Mouse (Mus musculus): ENCODE results near the gene Gm11639. TPM values are rescaled to one million over a fixed set of nuclear protein-coding genes. Genes with fewer than 3 reads are reported as not detected.
"Not testable (repeated sequence)": the region's sequence is repeated elsewhere in the genome, so short reads cannot be mapped to it uniquely, and the experiment has no call there.

Gene Gm11639
- total RNA-seq, 2 experiments from 2014 or later: 0.03 TPM; not detected in 1

- no peak for DNase-seq
These were observed 432.3 kb downstream of the Gm11639 start for GRCm38 (mm10) chr11:105117814-105118213.

- DNase-seq: no peak
These were observed 435.1 kb downstream of the Gm11639 start for GRCm38 (mm10) chr11:105120551-105121061.

DNA sequence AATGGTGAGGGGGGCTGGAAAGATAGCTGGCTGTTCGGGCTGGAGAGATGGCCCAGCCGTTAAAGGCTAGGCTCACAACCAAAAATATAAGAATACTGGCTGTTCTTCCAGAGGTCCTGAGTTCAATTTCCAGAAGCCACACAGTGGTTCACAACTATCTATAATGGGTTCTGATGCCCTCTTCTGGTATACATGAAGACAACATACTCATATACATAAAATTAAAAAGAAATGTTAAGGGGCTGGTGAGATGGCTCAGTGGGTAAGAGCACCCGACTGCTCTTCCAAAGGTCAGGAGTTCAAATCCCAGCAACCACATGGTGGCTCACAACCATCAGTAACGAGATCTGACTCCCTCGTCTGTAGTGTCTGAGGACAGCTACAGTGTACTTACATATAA lies 436.3 kb downstream of the Gm11639 start:
- not testable (repeated sequence) for DNase-seq

GRCm38 (mm10) chr11:105123986-105124385 lies 438.5 kb downstream of the Gm11639 start:
- peak; percentile 26 for DNase-seq

- peak; percentile 74 for DNase-seq
These were observed 440.4 kb downstream of the Gm11639 start, which contains the start of gene Mettl2 for GRCm38 (mm10) chr11:105125735-105126519. Mettl2 (plus strand) TSS chr11:105126425.

DNA sequence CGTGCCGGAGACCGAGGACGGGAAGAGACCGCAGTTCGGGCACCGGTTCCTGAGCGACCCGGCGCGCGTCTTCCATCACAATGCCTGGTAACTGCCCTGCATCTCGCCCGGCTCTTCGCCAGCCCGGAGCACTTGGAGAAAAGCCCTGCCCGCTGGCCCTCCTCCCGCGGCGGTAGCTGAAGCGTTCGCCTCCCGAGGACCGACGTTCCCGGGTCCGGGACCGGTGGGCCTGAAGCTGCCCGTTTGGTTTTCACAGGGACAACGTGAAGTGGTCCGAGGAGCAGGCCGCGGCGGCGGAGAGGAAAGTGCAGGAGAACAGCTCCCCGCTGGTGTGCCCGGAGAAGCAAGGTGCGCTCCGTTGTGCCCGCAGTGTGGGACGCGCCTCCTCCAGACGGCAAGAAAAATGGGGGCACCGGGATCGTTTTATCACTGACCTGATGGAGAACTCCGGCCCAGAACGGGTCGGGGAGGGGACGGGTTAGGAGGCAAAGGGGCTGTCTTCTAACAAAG lies 441.1 kb downstream of the Gm11639 start:
- no peak for DNase-seq

GRCm38 (mm10) chr11:105135692-105136091 lies 450.2 kb downstream of the Gm11639 start:
- no peak for DNase-seq

DNA sequence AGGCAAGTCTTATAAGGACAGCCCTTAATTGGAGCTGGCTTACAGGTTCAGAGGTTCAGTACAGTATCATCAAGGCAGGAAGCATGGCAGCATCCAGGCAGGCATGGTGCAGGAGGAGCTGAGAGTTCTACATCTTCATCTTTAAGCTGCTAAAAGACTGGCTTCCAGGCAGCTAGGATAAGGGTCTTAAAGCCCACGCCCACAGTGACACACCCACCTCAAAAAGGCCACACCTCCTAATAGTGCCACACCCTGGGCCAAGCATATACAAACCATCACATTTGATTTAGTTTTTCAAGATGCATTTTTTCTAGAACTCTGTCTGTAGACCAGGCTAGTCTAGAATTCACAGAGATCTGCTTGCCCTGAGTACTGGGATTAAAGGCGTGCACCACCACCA lies 451.7 kb downstream of the Gm11639 start:
- not testable (repeated sequence) for DNase-seq

DNA sequence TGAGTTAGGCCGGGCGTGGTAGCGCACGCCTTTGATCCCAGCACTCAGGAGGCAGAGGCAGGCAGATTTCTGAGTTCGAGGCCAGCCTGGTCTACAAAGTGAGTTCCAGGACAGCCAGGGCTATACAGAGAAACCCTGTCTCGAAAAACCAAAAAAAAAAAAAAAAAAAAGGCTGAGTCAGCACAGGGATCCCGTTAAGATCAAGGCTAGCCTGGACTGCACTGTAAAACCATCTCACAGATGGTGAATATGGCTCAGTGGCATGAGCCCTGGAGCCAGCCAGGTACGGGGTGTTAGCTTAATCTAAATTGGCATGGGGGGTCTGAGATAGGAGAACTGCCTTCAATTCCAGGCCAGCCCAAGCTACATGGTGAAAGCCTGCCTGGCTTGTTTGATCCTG lies 455.0 kb downstream of the Gm11639 start:
- not testable (repeated sequence) for DNase-seq

DNA sequence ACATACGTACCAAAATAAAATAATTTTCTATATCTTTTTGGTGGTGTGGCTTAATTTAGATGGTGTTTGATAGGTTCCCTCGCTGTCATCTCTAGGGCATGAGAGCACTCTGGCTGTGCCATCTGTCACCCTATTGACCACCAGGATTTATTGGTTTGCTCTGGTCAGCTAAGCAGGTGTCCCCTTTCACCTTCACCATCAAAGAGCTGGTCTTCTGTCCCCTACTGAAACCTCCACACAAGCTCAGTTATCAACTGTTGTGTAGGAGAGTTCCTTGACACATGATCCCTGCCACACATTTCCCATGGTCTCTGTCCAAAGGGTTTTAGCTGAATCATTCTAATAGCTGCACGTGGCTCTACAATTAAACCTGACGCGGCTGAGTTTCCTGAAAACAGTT lies 455.6 kb downstream of the Gm11639 start:
- no peak for DNase-seq

DNA sequence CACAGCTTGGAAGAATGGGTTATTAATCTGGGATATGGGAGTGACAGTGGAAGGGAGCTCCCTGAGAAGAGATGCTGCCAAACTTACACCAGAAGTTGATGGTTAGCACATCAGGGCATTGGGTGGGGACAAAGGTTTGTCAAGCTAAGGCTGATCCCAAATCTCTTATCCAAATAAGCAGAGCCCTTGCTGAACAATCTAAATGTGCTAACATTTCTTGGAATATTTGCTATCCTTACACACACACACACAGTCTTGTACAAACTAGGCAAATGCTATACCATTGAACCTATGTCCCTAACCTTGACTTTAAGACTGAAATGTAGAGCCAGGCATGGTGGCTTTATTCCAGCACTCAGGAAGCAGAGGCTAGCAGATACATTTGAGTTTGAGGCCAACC lies 458.1 kb downstream of the Gm11639 start:
- DNase-seq: no peak

DNA sequence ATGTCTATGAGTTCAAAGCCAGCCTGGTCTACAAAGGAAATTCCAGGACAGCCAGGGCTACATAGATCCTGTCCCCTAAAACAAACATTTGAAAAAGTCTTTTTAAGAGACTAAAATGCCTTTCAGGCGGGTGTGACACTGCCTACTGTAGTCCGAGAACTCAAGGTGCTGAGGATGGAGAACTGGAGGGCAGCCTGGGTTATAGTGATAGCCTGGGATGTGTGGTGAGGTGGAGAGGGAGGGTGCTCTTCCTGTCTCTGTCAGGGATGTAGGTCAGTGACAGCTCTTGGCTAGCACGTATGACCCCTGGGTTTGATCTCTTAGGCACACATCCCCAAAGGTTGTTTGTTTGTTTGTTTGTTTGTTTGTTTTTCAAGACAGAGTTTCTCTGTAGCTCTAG lies 458.6 kb downstream of the Gm11639 start:
- no peak for DNase-seq

DNA sequence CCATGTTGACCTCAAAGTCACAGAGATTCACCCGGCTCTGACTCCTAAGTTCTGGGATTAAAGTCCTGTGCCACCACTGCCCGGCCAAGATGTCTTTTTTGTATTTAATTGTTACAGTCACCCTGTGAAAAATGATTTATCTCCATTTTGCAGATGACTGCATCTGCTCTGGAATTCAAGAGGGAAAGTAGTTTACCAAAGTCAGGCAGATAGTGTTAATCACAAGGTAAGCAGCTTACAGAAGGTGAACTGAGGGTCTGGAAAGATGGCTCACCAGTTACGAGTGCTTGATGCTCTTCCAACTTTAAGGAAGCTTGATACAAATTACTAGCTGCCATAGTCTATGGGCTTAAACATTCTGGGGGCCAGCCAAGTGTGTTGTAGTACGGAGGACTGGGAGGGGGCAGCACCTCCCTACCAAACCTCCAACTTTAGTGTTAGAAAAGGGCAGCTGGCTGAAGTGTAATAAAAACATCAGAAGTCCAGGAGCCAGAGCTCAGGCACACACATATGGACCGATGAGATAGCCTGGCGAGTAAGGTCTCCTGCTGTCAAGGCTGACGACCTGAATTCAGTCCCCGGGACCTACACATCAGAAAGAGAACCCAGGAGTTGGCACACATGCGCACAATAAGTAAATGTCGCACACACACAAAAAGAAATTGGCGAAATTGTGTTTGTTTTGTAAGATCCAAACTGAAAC lies 459.2 kb downstream of the Gm11639 start:
- no peak for DNase-seq

DNA sequence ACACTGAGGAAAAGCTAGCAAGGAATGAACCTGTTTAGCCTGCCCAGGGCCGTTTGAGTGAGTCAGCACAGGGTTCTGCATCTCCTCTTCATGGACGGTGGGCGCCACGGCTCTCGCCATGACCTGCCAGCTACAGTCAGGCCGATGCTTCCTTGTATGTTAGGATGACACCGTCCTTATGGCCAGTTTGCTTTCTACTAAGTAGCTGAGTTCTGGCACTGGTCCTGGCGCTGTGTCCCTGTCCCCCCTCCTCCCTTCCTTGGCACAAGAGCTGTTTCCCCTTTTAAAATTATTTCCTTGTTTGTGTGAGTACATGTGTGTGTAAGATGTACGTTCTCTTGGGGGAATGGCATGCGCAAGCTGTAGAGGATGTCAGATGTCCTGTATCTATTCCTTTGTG lies 459.7 kb downstream of the Gm11639 start:
- DNase-seq: no peak

DNA sequence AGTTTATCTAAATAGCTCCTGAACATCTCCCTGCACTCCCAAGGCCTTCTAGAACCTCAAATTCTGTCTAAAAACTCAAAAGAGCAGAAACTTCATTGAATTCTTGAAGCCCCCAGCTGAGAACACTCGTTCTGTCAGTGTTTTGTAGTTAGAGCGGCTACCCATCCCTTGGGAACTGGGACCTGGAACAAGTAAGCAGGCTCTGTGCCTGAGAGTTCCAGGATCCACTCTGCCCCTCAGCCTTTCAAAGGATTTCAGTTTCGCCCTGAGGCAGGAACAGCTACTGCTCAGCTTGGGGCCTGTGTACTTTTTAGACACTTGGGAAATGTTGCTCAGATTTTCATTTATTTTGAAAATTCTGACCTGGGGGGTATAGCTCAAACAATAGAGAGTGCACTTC lies 461.1 kb downstream of the Gm11639 start, which contains the start of gene Gm10842:
Gene Gm10842, plus strand, starts transcription at position 301 of the 400 bp plus-strand sequence.
- DNase-seq: no peak

DNA sequence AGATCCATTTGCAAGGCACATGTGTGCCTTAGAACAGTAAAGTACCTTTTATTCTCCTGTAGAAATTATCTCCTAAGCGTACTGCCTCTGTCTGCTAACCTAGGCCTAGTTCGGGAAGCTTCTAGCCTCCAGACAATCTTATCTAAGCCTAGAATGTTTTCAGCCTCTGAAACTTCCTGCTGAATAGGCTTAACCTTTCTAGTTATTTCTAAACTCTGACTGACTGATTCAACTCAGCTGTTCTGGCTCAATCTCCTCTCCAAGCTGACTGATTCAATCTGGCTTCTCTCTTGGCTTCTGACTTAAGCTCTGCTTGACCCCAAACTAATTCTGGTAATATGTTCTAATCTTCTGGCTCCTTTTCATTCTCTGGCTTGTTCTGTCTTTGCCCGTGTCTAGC lies 463.8 kb downstream of the Gm11639 start:
- DNase-seq: no peak

GRCm38 (mm10) chr11:105149766-105150165 lies 464.3 kb downstream of the Gm11639 start:
- DNase-seq: no peak

DNA sequence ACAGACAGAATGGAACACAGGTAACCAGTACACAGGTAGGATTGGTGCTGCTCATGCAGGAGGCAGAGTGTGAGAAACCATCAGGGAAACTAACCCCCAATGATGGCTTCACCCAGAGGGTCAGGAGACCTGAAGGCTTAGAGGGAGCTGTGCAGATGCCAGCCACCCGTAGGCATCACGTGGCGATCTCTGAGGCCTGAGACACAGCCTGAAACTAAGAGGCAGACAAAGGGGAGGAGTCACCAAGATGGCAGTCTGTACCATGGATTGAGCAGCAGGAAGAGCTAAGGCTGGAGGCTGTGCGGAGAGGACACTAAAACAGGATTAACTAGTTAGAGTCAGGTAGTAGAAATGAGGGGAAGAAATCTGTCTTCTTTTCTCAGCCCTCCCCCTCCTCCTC lies 465.2 kb downstream of the Gm11639 start:
- no peak for DNase-seq

DNA sequence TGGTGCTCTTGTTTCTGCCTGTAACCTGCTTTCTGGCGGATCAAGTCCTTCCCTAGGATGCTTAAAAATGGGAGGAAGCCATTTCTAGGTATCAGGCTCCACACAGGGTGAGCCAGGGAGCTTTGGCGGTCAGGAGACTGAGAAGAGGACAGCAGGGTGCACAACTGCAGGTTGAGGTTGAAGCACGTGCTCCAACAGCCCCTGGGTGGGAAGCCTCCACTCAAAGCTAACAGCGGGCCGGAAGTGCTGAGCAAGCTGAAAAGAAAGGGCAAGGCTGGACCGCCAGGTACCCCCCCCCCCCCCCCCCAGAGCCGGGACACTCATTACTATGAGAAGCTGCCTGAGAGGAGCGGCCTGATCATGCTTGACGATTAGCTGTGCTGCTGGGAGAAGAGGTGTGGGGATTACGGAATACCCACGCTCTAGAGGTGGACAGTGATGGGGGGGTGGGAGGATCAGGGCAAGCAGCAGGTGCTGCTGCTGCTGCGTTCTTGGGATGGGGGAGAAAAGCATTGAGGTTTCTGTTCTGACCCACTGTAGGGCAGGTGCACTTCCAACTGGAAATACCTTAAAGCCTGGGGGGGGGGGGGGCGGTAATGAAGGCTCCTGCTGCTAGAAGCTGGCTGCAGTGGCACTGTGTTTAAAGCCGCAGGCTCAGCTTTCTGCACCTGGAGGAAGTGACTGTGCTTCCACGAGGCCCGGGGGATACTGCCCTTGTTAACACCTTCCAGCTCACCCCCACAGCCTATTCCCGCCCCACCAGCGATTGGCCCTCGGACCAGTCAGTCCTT lies 465.9 kb downstream of the Gm11639 start:
- DNase-seq: no peak

- DNase-seq: no peak
These were observed 466.5 kb downstream of the Gm11639 start for GRCm38 (mm10) chr11:105152017-105152300.

GRCm38 (mm10) chr11:105152357-105152899 lies 466.9 kb downstream of the Gm11639 start:
- DNase-seq: no peak

Measured in gastrocnemius, postnatal 25 days (tissue).